ENCODE assay signal across 8 mouse cellular contexts in genomic region chr5:99707261-99707660, GRCm38 (mm10). TPM values are rescaled to one million over a fixed set of nuclear protein-coding genes. Genes with fewer than 3 reads are reported as not detected.
DNase-seq lines count a peak whose midpoint lies in the region.

No protein-coding gene starts in this region.

- DNase-seq in heart, postnatal 14 days = peak; percentile 39 to 64
- DNase-seq in heart, adult 9 months (ENCODE audit: low spot score in 2 of 2) = no peak
- peak; percentile 51 for DNase-seq in ovary, postnatal 36 days (ENCODE audit: low spot score)
- DNase-seq in ovary, postnatal 10 days (ENCODE audit: low spot score) = no peak
- peak; percentile 76 for DNase-seq in embryo, embryonic 11 days
- DNase-seq in retina, embryonic 14.5 days (ENCODE audit: low spot score) = peak; percentile 70
- DNase-seq in layer of hippocampus, adult 18-20 months (ENCODE audit: low spot score in 2 of 2) = no peak
- DNase-seq in cerebellum, adult 18-20 months = no peak

- intact Hi-C loops in heart, postnatal 14 days (cut with DNase I) = loop anchor here (10.0 kb wide), 2 partner anchors 62 to 502 kb away; no protein-coding TSS in a partner anchor

RNA-seq across cellular contexts. Expression of gene Rasgef1b, which starts 21.6 kb away (rescaled TPM):
- total RNA-seq in heart, postnatal 14 days (2021) = 10 to 100 TPM; 10.3 to 12.3 TPM
- total RNA-seq in layer of hippocampus, adult 18-20 months (2021) = 10 to 100 TPM in 1 of 2 experiments, 1 to 10 TPM in 1; 9.3 to 11.2 TPM

Comparison
In these comparisons a context has a peak if more than half of its experiments do, and no peak if none do; other contexts are left out.
1. DNase-seq: peak in heart, postnatal 14 days (2 of 2), ovary, postnatal 36 days (single experiment), embryo, embryonic 11 days (single experiment) and retina, embryonic 14.5 days (single experiment); none in heart, adult 9 months (0 of 2), ovary, postnatal 10 days (single experiment), layer of hippocampus, adult 18-20 months (0 of 2) and cerebellum, adult 18-20 months (0 of 2).